Mouse (Mus musculus) adipocyte (in vitro differentiated cells): ENCODE data around the gene Cfd.
A peak's percentile ranks its signal among the peaks of the same experiment; 100 is the strongest.

Source experiments
- DNase-seq: peaks from one replicate; pipeline ENCODE4 v3.0.0-alpha.2; 2016; ENCODE audit warnings: low spot score

The Cfd gene

GRCm38 (mm10) chr10:79861230-79862048, 29.2 kb upstream of the Cfd start:
- no peak for DNase-seq

GRCm38 (mm10) chr10:79862049-79862788, 28.4 kb upstream of the Cfd start:
- DNase-seq: no peak

- no peak for DNase-seq
Measured at GRCm38 (mm10) chr10:79862925-79863324, 27.7 kb upstream of the Cfd start.

- peak; percentile 46 for DNase-seq
Measured at GRCm38 (mm10) chr10:79864351-79865188, 26.1 kb upstream of the Cfd start.

- no peak for DNase-seq
Measured at GRCm38 (mm10) chr10:79865189-79865601, 25.5 kb upstream of the Cfd start.

- peak; percentile 45 for DNase-seq
Measured at GRCm38 (mm10) chr10:79865801-79866295, 24.8 kb upstream of the Cfd start.

DNA sequence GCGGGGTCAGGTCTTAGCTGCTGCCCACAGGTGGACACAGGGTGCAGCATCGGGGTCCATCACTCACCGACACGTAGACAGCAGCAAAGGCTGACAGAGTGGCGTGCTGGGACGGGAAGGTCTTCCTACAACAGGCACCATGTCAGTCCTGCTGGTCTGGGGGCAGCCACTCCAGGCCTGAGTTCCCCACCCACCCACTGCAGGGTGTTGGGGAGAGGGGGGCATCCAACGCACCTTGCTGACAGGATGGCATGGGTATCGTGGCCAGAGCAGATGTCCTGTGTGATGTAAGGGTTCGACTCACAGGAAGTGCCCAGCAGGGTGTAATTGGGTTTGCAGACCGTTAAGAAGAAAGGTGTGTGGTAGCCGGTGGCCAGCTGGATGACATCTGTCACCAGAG, 24.1 kb upstream of the Cfd start:
- DNase-seq: no peak

GRCm38 (mm10) chr10:79871845-79872244, 18.8 kb upstream of the Cfd start:
- no peak for DNase-seq

DNA sequence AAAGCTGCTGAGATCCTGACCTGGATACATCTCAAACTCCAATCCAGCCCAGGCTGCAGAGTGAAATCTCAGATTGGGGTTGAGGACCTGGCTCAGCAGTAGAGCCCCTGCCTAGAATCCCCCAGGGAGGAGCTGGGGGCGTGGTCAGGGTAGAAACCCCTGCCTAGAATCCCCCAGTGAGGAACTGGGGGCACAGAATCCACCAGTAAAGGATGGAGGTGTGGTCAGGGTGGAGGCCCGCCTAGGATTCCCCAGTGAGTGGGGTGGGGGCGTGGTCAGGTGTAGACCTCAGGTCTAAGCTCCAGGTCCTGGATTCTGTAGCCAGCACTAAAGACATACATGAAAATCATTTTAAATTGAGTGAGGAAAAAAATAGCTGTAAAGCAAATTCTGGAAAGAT, 17.8 kb upstream of the Cfd start:
- DNase-seq: no peak

DNA sequence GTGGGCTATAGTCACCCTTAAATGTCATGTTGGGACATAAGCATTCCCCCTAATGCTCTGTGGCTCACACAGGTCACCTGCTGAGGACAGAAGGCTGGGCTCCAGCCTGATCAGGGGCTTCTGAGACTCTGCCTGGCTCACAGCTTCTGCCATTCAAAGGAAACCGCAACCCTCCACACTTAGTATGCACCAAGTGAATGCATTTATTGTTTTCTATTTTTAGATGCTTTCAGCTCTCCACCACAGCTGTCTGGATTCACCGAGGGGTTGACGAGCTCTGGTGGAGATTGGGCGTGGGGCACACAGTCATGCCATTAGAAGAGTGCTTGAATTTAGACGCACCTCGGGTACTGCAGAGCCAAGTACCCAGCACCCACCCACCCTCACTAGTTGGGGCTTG, 17.3 kb upstream of the Cfd start:
- no peak for DNase-seq

GRCm38 (mm10) chr10:79873715-79874289, 16.9 kb upstream of the Cfd start:
- no peak for DNase-seq

DNA sequence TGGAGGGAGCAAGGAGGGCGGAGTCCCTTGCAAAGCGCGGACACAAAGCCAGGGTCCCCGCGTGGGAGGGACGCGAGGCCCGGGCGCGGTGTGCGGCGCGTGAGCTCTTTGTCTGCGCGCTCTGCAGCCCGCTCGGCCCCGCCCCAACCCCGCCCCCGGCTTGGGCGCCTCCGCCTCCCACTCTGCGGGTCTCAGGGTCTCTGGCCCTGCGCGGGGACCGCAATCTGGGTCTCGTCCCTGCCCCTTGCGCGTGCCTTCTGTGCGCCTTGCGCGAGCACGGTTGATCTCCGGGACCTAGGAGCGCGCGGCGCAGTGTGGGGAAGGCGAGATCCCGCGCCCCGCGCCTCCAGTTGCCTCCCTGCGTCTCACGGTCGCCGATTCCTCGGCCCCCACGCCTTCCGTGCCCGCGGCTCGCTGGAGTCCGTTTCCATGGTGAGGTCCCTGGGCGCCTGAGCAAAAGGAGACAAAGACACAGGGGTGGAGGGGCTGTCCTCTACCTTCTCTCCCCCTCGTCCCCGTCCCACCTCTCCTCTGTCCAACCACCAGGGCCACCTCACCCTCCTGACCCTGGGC, 16.3 kb upstream of the Cfd start, which contains the start of the genes Prtn3 and Plppr3:
Prtn3 (plus strand) TSS at position 187 of the 573 bp plus-strand sequence.
Plppr3 (minus strand) TSS at position 345 of the 573 bp plus-strand sequence.
- DNase-seq: no peak

DNA sequence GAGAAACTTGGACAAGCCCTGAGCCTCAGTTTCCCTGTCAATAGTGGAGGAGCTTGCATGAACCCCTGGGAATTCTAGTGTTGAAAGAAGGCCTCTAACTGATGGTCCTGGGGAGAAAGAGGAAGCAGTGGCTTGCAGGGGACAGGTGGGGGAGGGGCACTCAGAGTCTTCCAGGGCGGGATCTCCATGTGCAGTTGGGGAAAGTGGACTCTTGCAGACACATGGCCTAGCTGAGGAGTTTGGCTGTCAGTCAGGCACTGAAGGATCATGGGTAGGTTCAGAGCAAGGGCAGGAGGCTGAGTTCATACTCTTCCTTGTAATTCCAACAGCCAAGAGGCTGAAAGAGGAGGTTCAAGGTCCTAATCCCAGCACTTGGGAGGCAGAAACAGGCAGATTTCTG, 13.5 kb upstream of the Cfd start:
- peak; percentile 76 for DNase-seq

DNA sequence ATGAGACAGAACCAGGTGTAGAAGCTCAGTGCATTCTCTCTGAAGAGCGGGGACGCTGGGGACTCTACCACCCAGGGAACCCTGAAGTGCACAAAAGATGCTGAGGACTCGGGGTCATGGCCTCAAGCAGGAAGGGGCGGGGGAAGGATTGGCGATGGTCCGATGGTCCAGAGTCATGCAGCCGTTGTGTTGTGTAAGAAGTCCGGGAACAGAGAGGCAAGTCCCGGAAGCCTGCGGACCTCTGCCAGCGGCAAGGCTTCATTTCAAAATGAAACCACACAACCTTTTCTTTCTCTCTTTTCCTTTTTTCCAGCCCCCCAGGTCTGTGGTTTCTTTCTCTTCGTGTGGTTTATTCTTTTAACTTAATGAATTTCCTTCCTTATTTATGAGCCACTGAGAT, 12.9 kb upstream of the Cfd start:
- peak; percentile 67 for DNase-seq

DNA sequence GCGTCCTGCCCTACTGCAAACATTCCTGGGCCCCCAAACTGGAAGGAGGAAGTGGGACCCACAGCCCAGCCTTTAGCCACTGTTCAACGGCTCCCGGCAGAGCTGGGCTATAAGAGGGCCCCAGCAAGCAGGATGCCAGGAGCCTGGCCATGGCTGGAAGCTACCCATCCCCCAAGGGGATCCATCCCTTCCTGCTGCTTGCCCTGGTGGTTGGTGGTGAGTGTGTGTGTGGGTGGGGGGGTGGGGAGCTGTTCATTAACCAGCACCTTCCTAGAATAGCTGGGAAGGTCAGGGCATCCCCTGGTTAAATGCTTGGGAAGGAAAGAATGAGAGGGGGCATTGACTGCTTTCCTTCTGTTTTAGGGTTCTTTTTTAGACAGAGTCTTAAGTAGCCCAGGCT, 11.1 kb upstream of the Cfd start:
- DNase-seq: no peak

GRCm38 (mm10) chr10:79880721-79881120, 9.9 kb upstream of the Cfd start:
- DNase-seq: no peak

GRCm38 (mm10) chr10:79881981-79882380, 8.7 kb upstream of the Cfd start:
- DNase-seq: no peak

GRCm38 (mm10) chr10:79883297-79884084, 7.2 kb upstream of the Cfd start:
- DNase-seq: peak; percentile 98

DNA sequence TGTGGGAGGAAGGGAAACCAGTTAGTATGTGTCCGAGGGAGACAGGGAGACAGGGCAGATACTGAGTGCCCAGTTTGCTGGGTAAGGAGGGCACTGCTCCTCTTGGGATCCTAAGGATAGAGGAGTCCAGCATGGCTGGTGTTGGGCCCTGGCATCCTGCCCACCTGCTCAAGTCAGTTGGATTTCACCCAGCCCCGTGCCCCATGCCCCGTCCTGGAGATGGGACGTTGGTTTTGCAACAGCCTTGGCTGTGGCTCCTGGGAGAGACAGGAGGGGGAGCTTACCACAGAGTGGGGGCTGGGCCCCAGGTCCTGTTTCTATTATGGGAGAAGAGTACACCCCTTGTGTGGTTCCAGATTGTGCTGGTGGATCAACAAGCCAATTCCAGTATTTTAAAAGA, 6.2 kb upstream of the Cfd start:
- peak; percentile 98 for DNase-seq

DNA sequence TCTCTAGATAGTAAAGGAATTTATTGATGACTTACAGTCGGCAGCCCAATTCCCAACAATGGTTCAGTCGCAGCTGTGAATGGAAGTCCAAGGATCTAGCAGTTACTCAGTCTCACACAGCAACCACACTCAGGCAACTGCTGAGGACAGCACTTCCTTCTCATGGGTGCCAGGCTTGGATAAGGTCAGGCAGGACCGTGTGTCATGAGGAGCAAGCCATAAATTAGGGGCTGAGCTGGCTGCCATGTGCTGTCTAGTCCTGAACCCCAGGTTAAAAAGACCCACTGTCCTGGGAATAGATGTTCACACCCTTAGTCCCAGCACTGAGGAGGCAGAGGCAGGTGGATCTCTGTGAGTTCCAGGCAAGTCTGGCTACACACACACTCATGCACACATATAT, 5.7 kb upstream of the Cfd start:
- DNase-seq: peak; percentile 59

- DNase-seq: no peak
Measured at GRCm38 (mm10) chr10:79886054-79886453, 4.6 kb upstream of the Cfd start, which contains the start of gene Elane. Elane (plus strand) TSS chr10:79886247.
